Mouse (Mus musculus): Measurements from ENCODE around the gene Fbxw11.

Fbxw11 gene

DNA sequence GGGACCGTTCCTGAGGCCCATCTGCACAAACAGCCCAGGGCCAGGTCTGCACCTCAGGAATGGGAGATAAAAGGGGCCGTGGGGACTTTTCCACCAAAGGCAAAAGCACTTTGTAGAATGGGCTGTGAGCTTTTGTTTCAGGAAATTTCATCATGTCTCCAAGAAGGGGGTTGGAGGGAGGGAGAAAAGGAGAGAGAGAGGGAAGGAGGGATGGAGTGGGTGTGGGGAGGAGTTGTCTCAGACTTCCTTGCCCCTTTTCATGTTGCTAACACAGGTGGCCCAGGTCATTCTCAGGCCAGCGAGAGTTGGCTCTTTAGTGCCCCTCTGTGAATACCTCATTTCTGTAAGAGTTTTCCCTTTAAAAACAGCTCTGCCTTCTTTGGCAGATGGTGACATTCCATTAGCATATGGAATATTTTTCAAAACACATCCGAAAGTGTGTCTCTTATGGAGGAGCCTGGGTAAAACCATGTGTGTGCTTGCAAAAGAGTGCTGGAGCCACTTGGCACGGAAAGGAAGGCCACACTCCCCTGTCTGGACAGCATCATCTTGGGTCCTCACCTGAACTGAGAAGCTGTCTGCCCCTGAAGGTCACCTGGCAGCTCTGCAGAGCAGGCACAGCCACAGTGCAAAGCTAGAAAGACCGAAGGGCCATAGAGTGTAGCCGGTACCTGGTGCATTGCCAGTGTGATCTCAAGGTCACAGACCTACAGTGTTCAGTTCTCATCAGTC lies 109.5 kb downstream of the Fbxw11 start:
- no peak for DNase-seq (ENCODE audit: low spot score in 2 of 2)

DNA sequence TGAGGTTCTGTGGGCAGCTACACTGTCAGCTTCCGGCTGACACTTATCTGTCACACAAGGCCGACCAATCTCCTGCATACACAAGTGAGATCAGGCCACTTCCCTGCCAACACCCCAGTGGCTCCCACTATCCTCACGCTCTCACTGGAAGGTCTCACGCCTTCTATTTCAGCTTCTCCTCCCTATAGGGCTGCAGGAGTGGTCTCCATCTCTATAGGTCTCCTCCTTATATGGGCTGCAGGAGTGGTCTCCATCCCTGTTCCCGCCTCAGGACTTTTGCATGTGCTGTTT lies 110.0 kb downstream of the Fbxw11 start:
- no peak for DNase-seq (ENCODE audit: low spot score in 2 of 2)

DNA sequence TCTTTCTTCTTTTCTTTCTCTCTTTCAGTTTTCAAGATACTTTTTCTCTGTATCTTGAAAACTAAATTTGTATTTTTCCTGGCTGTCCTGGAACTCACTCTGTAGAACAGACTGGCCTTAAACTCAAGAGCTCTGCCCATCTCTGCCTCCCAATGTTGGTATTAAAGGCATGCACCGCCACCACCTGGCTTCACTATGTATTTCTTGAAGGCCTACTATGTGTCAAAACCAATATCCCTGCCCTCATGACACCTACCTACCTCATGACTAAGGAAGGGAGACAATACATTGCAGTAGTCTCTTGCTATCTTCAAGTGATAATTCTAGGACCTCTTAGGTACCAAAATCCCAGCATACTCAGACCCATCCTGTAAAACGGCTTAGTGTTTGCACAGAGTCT lies 110.8 kb downstream of the Fbxw11 start:
- no peak for DNase-seq (ENCODE audit: low spot score in 2 of 2)

DNA sequence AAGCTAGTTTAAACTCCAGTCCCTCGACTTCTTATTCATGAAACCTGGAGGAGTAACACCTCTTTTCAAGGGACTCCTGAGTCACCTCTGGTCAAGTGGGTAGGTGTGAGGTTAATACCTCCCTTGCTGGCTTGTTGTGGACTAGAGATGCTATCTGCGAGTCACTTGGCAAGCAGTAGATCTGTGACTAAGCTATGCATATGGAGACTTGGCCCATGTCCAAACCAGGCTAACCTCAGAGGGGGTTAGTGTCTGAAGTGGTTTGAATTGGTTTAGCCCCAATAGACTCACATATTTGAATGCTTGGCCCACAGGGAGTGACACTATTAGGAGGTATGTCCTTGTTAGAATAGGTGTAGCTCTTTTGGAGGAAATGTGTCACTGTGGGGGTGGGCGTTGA lies 120.2 kb downstream of the Fbxw11 start:
- DNase-seq (ENCODE audit: low spot score in 2 of 2) = no peak

DNA sequence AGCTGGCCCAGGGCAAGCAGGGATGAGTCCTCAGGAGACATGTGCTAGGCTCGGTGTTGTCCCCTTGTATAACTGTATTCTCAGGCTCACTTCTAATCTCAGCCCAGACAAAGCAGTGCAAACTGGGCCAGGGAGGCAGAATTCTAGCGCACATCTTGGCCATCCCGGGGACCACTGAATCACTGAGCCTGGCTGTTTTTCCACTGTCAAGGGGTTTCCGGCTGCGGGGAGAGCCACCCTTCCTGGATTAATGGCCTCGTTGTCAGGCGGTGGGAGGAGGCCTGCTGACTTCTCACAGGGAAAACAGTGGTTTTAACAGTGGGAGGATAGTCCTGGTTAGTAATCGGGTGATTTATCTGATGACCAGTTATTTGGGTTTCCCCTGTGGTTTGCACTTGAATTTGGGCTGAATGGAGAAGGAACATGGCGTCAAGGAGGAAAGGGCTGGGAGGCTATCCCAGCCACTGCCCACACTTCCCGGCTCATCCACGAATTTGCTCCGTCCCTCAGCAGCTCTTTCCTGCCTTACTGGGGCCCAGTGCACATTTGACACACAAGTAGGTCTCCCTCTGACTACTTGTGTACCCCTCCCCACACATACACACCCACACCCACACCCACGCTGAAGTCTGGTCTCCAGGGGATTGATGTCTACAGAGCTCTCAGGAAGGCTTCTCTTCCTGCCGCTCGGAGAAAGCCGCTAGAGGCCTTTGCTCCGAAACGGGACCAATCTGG lies 125.1 kb downstream of the Fbxw11 start:
- DNase-seq (ENCODE audit: low spot score in 2 of 2) = no peak

DNA sequence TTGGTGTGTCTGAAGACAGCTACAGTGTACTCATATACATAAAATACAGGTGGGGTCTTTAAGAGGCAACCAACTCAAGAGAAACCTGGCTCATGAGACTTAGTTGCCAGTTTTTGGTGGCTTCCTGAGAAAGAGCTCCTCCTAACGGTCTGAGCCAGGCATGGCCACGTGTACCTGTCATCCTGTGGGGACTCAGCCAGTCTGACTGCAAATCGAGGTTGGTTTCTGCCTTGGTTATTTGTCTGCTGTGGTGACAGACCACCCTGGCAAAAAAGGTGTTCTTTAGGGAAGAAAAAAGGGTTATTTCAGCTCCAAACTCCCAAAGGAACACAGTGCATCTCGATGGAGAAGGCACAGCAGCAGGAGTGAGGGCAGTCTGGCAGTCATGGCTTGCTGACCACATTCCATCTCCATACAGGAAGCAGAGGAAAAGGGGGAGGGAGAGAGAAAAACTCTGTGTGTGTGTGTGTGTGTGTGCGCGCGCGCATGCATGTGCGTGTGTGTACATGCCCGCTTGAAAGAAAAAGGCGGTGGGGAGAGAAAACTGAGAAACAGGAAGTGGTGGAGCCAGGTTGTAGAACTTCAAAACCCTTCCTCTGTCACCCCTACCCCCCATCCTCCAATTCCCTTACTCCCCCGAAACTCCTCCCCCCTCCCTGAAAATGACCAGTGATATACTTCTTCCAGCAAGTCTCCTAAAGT lies 126.3 kb downstream of the Fbxw11 start:
- DNase-seq (ENCODE audit: low spot score in 2 of 2) = no peak

DNA sequence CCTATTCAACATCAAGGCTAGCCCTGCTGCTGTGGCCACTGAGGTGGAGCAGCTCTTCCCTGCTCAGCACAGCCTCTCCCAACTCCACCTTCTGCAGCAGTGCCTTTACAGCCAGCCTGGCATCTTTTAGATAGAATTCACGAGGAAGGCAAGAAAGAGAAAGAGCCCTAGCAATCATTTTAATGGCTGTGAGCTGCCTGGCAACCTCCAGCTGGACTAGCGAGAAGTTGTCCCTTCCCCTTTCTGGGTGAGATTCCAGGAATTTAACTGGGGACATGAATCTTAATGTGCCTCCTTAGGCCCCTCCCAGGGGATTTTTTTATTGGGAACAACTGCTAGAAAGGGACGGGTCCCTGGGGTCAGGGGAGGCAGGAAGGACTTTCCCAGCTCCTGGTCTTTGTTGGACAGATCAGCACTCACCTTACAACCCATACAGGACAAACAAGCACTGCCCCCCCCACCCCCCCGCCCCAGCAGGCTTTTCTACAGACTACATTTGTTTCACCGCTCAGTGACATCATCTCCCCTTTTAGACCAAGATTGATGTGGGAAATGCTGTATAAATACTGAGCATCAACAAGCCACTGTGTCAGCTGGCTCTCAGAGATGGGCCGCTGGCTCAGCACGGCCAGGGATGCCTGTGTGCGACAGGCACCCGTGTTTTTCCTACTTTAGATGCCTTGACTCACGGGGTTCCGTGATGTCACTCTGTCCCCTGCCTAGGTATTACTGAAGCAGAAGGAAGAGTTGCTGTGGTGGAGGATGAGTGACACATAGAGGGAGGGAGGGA lies 138.4 kb downstream of the Fbxw11 start:
- no peak for DNase-seq (ENCODE audit: low spot score in 2 of 2)

DNA sequence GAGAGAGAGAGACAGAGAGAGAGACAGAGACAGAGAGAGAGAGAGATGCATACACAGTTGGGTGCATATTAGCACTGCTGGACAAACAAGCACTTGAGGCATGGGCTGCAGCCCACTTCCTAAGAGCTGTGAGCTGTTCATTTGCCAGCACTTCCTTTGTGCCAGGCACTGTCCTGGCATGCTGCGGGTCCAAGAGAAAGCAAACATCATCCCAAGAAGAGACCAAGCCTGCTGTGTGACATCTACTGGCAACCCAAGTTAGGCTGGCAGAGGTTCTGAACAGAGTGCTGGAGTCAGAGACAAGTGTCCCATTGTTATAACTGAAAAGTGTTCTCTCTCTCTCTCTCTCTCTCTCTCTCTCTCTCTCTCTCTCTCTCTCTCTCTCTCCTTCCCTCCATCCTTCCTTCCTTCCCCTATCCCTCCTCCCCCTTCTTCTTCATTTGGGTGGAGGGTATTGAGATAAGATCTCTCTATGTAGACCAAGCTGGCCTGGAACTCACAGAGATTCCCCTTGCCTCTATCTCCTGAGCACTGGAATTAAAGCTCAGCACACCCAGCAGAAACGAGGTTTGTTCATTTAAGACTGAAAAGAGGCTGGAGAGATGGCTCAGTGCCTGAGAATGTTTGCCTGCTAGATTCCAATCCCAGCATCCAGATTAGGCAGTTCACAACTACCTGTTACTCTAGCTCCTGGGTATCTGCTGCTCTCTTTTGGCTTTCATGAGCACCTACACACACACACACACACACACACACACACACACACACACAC lies 139.3 kb downstream of the Fbxw11 start:
- no peak for DNase-seq (ENCODE audit: low spot score in 2 of 2)

DNA sequence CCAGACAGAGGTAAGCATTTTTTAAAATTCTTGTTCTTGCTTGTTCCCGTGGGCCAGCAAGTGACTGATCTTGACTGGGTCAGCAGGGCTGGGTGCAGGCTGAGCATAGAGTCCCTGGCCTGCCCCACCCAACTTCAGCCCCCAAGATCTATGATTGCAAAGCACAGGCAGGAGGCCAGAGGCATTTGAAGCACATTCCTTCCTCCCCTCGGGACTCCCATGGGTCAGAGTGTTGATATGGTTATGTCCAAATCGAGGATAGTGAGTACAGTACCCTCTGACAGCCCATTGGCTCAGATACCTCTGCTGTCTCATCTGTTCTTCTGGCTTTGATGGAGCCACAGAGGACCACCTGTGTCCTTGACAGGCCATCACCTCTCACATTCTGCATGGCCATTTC lies 140.2 kb downstream of the Fbxw11 start:
- DNase-seq (ENCODE audit: low spot score in 2 of 2) = no peak

DNA sequence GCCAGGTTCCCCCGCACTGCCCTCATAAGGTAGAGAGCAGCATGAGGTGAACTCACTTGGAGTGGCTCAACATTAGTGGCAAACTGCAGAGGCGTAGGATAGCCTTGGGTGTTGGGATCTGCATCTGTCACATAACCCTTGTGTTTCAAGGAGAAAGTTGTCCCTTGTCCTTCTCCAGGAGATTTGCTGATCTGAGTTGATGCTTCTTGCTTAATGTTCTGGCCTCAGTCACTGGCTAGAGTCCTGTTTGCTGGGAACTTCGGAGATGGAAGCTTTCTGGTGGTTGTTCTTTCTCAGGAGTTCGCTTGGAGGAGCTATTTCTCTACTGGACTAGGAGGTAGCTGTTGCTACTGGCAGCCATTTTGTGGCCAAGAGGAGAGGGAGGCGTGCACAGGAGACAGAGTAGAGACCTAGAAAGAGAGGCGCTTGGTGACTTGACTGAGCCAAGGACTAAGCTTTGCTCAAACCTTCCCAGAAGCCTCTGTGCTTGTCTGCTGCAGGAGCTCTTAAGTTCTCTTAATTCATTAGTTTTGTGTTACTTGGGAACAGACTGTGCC lies 143.1 kb downstream of the Fbxw11 start:
- no peak for DNase-seq (ENCODE audit: low spot score in 2 of 2)

DNA sequence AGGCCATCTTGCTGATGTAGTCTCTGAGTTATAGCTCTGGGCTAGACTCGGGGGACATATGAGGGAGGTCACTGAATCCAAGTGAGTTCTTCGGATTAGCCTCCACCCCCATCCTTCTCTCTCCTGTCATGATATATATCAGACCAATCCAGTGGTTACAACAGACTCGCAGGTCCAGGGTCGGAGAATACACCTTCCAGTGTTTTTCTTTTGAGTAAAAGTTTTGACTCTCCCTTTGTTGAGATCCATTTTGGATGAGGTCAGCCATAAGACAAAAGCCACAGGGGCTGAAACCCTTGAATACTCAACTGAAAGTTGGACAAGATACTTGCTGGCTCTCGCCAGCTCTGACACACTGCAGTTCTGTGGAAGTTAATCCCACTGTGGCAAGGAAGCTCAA lies 143.7 kb downstream of the Fbxw11 start:
- DNase-seq (ENCODE audit: low spot score in 2 of 2) = no peak

DNA sequence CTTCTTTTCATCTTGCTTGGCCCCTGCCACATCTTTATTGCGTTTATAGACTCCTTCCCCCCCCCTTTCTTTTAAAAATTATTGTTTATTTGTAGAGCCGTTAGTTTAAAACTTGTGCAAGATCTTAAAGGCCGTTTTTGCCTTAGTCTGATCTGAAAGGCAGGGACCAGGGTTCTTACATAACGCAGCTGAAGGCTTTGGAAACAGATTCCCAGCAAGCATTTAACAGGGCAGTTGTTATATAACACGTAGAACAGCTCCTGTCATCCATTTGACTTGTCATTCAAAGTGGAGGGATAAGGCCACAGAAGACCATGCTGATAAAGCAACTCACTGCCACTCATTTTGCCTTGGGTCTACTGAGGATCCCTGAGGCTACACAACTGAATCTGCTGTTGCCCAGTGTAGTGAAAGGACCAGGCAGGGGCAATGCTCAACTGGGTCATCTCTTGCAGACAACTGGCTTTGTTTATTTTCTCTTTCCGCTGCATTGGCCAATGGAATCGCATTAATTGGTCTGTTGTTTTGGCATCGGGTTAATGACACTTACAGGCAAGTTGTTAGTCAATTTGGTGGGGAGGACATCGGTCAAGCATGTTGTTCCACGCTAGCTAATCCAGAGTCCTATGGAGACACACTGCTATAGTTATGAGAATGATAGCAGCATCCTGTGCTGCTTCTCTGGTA lies 152.4 kb downstream of the Fbxw11 start:
- no peak for DNase-seq (ENCODE audit: low spot score in 2 of 2)
